Mouse (Mus musculus) neutrophil, adult 65 days (primary cell): ENCODE results near the gene Rrp1b. TPM values are rescaled to one million over a fixed set of nuclear protein-coding genes. Genes with fewer than 3 reads are reported as not detected.

Source experiments
- total RNA-seq: library from RNA; stranded (reverse); gene quantifications from 2 replicates; pipeline ENCODE4 v1.2.4, GENCODE M21; 2023

The Rrp1b gene
- total RNA-seq: 52.5 and 93.8 TPM in 2 replicates

GRCm38 (mm10) chr17:32035609-32036508, at the start of gene Rrp1b, which contains the start of gene Hsf2bp:
Rrp1b (plus strand) TSS chr17:32036100.
Hsf2bp (minus strand) TSS chr17:32036349.

Other genes starting within 250 kb of the Rrp1b start
- 232 and 243 TPM in 2 replicates for gene Sik1, start 180.3 kb upstream of the Rrp1b start, total RNA-seq
- not detected in 2 replicates for gene Hsf2bp, start 249 bp downstream of the Rrp1b start, total RNA-seq
- 0.05 and 0.25 TPM in 2 replicates for gene Notch3, start 130.8 kb downstream of the Rrp1b start, total RNA-seq
- not detected in 2 replicates for gene Ephx3, start 153.4 kb downstream of the Rrp1b start, total RNA-seq
- gene Brd4, start 248.6 kb downstream of the Rrp1b start, total RNA-seq: 251 and 326 TPM in 2 replicates